Mouse (Mus musculus): ENCODE data around the gene Gab1.

The Gab1 gene

DNA sequence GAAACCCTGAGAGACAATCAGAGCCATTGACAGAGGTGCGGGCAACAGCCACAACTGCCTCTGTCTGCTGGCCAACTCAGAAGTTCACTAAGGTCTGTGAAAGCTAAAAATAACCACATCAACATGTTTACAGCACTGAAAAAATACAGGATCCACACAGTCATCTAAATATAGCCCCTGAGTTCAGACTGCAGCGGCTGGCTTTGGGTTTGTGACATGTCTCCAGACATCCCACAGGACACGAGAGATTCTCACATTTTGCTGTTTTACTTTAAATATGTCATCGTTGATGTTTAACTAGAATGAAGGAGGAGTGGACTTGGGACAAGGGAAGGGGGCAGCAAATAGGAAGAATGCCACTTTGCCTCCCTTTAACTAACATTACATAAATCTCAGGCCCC is 68.7 kb downstream of the Gab1 start:
- DNase-seq (ENCODE audit: low spot score in 2 of 2), result no peak

DNA sequence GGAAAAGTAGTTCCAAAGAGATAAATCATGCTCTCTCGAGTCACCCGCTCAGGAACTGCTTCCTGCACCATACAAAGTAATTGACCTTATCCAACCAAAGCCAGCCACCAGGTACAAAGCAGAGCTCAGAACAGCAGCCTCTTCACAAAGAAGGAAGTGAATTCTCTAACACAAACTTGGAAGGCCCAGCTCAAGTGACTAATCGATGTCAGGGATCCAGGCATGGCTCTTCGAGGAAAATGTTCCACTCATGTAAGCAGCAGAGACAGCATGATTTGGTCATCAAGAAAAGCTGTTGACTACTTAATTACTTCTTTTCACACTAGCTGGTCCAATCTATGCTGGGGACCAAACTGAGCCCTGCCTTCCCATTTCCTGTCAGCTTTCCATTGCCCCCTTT is 69.4 kb downstream of the Gab1 start:
- DNase-seq (ENCODE audit: low spot score in 2 of 2), result no peak

DNA sequence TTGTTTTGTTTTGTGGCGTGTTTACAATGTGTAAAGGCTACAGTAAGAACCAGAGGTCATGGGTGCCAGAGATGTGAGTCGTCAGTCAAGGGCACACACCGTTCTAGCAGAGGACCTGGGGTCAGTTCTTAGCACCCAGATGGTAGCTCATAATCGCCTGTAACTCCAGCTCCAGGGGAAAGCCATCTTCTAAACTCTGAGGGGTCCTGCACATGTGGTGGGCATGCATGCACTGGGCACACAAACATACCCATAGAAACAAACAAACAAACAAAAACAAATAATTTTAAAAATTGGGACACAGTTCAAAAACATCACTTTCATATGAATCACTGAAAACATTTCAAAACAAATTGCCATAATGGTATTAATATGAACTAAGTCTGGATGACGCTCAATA is 69.9 kb downstream of the Gab1 start:
- DNase-seq (ENCODE audit: low spot score in 2 of 2), result no peak

DNA sequence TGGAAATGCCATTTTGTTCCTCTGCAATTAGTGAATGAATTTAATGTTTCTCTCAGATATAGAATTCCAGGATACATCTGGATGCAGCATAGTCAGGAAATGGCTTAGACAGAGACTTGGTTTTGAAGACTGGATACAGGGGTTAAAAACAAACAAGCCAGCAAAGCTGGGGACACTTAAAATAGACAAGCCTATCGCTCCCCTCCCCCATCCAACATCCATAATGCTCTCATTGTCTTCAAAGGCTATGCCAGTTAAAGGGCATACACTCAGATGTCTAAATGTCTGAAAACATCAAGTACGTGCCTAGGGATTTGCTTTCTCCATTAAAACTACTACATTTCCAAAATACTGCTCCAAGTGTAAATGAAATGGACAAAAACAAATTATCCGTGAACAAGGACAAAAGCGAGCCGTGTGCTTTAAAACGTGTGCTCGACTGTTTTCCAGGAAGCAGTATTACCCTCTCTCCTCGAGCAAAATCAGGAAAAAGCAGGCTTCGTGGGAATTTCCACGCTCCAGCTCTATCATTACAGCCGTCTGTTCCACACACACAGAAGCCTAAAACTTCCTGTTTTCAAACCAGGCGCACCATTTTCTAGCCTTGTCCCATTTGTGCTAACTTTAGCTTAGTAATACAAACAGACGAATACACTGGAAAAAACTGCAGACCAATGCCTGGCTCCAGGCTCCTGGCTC is 72.4 kb downstream of the Gab1 start:
- DNase-seq (ENCODE audit: low spot score in 2 of 2), result no peak

DNA sequence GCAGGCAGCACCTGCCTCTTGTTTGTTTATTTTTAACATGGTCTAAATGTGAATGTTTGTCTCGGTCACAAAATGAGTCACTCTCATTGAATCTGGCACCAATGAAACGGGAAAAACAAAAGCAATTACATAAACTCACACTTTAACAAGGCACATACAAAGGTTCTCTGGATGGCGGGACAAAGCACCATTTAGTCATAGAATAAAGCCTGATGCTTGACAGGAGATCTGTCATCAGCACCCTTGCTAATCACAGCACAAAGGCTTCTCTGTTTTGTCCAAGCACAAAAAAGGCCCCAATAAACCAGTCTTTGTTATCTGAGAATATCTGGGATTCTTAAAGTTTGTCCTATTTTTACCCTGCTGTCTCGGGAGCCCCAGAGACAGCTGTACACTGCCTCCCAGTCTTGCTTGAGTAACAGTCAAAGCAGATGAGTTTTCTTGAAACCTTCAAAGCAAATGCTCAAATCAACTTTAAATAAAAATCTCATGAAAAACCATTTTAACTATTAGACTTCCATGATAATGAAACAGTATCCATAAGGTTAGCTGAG is 76.2 kb downstream of the Gab1 start:
- no peak for DNase-seq (ENCODE audit: low spot score in 2 of 2)

DNA sequence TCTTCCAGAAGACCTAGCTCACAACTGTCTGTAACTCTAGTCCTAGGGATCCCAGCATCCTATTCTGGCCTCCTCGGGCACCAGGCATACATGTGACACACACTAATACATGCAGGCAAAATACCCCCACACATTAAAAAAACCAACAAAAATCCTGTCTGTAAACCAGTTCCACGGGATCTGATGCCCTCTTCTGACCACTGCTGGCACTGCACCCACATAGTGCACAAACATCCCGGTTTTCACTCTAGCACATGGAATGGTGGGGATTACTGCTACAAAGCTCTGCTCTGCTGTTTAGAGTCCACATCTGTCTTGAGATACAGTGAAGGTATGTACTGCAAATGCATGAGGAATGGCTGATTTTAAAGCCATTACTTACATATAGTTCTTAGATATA is 81.5 kb downstream of the Gab1 start:
- peak in 1 of 2 experiments; percentile 30 for DNase-seq (ENCODE audit: low spot score in 2 of 2)

DNA sequence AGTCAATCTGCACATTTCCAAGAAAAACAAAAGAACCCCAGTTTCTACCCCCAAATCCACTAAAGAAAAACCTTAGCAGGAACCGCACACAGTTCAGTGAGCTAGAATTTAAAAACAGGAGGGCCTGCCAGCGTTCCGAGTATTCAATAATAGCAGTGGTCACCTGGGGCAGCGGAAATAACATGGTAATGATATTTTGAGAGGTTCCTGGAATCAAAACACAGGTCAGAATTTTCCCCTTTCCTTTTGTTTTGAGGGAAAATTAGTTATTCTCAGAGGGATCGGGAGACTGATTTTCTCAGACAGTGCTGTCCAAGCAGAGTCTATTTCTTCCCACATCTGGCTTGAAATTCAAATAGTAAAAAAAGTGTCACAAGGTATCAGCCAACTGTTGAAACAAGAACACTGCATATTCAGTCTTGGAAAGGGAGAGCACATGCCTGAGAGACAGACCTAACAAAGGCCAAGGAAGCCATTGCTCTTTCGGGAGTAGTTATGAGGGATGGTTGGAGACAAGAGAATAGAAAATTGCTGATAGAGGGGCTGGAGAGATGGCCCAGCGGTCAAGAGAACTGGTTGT is 82.0 kb downstream of the Gab1 start:
- DNase-seq (ENCODE audit: low spot score in 2 of 2), result no peak

DNA sequence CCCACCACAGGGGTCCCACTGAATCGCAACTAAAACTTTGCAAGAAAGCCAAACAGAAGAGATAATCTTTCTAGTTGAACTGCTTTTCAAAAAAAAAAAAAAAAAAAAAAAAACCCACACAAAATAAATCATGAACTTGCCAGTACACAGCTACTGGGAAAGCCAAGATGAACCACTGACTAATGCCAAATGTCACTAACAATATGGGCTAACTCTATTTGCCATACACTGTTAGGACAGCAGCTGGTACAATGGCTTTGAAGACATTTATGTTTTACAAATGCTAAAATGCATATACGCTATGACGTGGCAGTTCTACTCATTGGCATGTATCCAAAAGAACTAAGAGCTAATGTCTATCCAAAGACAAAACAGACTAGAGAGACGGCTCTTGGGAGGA is 84.2 kb downstream of the Gab1 start:
- DNase-seq (ENCODE audit: low spot score in 2 of 2), result no peak

DNA sequence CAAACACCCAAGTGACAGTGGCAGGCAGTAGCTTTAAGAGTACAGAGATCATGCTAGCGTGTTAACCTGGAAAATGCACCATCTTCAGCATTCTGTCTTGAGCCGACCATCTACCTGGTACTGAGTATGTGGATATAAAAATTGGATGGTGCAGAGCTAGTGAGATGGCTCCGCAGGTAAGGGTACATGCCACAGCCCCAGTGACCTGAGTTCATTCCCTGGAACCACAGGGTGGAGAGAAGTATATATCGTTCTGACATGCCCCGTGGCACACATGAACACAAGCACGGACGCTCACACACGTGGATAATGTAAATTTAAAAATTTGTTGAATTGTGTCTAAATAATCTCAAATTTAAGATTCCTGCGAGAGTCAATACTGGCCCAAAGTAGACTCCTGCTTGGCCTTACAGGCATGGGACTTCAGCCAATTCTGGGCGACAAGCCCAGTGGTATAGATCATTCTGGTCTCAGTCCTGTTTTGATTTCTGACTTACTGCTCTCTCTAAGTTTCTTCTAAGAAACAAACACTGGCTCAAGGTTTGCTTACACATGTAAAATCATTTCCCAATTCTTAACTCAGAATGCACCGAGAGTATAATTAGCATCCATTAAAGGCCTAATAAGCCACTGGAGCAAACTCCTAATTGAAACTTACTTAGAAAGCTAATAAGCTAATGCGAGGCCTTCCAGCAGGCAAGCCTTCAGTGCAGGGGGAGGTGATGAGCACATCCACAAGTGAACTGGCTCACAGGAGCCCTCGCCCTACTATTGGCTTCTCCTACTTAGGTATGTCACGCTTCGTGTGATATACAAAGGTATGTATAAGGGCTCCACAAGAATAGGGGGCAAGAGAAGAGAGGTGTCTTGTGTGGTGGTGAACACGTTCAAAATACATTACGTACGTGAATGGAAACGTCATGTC is 85.5 kb downstream of the Gab1 start:
- no peak for DNase-seq (ENCODE audit: low spot score in 2 of 2)

DNA sequence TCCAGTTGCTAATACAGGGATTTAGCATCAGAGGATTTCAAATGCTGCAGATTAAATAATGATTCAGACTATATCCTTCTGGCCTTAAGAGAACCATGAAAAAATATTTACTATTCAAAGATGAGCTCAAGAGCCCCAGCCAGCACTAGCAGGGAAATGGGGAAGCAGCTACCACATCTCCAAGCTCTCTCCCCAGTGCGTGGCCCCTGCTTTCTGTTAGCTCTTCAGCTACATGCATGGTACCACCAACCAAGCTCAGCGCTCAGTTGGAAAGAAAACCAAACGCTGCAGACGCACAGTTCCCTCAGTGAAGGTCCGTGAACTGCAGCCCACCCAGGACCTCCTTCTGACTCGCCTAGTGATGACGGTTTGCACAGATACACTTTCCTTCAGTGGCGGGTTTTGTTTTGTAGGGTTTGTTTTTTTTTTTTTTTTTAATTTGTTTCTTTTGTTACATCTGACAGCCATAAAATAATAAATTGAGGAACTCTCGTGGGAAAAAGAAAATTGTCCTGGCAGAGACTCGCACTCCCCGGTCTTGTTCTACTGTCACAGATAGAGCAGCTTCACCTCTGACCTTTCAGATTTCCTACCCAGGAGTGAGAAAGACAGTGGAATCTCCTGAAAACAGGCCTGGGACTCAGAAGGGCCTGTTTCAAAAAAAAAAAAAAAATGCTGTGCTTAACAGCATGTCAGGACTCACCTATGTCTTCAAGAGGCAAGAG is 86.4 kb downstream of the Gab1 start:
- no peak for DNase-seq (ENCODE audit: low spot score in 2 of 2)

DNA sequence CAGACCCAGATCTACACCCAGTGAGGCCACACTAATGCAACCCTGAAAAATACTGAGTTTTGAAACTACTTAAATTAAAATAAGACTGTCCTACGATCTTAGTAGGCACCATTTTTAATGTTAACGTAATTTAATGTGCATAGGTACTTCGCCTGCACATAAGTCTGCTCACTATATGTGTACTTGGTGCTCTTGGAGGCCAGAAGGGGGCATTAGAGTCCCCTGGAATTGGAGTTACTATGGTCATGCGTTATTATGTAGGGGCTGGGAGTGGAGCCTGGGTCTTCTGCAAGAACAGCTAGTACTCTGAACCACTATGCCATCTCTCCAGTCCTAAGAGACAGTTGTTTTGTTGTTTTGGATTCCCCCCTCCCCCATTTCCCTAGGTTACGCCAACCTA is 88.1 kb downstream of the Gab1 start:
- no peak for DNase-seq (ENCODE audit: low spot score in 2 of 2)

DNA sequence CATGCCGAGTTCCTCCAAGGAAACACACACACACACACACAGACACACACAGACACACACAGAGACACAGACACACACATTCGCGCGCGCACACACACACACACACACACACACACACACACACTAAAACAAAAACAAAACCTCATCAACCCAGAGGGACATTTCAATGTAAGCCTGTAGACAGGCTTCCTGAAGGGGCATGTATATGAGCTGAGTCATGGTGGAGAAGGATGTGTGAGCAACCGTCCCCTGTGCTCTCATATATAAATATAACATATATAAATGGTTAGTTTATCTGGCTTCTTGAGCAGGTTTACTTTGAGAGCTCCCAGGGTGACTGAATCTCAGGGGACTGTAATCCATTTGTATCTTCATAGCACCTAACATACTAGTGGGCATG is 91.0 kb downstream of the Gab1 start:
- DNase-seq (ENCODE audit: low spot score in 2 of 2), result no peak

DNA sequence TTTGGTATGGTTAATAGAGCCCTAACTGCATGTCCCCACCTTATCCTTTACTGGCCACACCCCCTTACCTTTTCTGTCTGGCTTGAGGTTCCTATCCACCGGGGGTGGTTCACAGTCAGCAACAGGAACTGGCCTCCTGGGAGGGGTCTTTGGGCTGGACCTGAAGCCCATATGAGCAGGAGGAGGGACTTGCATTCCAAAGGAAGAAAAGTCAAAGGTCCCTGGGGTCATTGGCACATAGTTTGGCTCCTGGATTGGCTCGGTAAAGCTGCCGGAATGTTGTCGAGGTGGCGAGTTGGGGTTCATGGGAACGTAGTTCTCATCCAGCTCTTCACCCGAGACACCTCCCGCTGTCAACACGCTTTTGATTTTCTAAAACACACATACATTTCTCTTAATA is 95.8 kb downstream of the Gab1 start:
- no peak for DNase-seq (ENCODE audit: low spot score in 2 of 2)

DNA sequence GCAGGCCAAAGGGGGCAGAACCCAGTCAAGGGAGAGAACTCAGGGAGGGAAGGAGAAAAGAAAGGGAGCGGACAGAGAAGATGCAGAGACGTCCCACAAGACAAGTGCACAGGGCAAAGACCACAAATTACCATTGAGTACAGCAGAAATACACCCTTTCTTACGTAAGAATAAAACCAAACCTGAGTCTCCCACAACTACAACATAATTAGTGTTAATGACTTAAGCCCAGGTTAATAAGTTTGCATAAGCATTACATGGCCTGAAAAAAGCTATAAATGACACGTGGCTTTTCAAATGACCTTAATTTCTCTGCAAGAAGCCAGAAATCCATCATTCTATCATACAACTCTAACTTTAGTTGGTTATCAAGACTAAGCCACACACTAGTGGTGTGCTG is 97.0 kb downstream of the Gab1 start:
- DNase-seq (ENCODE audit: low spot score in 2 of 2), result no peak

DNA sequence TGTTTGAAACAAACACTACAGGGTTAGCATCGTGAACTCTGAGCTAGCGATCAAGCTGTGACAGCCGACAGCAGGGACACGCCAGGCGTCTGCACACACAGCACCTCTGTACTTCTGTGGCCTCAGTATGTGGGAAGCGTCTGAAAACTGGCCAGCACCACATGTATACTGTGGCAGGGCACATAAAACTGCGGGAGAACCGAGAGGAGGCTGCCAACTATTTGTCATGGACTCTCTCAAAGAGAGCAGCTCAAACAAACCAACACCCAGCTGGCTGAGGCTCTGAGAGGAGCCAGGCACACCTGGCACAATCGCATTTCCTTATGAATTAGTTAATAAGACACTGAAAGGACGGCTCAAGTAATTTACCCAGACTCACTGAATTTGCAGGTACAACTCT is 99.0 kb downstream of the Gab1 start:
- no peak for DNase-seq (ENCODE audit: low spot score in 2 of 2)

DNA sequence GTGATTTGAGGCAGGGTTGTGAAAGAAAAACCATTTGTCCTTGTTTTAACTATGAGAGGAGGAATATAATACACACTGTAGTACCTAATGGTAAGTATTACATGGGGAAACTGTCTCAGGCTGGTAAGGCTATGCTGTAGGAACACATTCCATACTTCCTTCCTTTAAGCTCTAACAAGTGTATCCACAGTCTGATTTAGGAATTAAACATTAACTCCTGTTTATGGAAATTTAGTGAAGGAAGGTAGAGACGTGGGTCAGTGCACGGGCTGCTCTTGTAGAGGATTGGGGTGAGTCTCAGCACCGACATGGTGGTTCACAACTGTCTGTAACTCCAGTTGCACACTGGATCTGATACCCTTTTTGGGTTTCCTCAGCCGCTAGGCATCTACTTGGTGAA is 100.0 kb downstream of the Gab1 start:
- DNase-seq (ENCODE audit: low spot score in 2 of 2), result no peak

DNA sequence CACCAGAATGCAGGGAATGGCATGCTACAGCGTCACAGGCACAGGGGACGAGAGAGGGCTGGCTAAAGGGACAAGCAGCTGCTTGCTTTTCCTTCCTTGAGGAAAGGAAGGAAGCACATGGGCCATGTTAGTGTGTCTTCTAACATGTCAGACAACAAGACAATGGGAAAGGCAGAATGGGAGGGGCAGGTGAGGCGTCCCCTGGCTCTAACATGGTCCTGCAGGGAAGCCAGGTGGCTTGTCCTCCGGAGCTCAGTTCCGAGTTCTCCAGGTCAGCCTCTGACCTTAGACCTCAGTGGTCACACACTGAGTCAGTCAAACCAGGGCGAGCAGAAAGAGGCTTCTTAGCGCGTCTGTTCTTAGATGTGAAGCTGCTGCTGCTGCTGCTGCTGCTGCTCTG is 103.9 kb downstream of the Gab1 start:
- no peak for DNase-seq (ENCODE audit: low spot score in 2 of 2)

DNA sequence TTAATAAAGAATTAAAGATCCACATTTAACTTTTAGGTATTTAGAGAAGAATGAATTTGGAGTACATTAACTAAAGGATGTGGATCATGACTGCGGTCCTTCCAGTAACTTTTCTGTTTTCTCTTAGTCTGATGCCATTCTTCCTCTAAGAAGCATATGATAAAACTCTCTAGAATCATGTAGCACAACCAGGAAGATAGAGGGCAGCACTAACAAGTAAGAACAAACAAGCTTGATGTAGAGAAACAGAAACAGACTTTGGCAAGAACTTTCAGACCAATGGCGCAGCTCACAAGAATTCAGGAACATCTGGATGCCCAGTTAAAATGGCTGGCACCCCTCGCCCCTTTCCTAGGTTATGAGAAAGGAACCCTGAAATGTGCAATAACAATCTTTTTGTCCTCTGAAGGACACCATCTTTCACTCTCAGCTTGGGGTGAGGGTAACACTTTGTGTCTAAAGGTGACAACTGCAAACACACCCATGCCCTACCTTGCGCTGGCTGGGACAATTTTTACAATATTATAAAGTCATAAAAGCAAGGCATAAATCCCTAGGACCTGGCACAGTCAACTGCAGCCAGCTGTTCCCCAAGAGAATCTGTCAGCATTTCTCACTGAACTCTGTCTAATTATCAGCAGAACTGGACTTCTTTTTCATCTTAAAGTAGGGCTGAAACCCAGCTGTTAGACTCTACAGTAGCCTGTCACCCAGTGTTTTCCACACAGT is 107.4 kb downstream of the Gab1 start:
- no peak for DNase-seq (ENCODE audit: low spot score in 2 of 2)

DNA sequence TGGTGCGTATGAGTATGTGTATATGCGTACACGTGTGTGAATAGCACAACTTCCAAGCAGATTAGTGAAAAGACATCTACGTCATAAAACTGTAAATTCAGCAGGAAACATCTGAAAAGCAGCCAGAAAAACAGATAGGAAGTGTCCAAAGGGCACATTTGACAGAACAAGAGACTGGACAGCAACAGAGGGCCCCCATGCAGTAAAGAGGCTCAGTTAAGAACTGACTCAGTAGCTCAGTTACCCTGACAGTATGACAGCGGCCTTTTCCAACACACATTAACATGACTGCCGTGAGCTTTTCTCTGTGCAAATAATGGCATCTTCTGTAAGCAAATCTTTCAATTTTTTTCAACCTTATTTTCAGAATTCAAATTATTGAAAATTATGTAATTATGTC is 111.9 kb downstream of the Gab1 start:
- no peak for DNase-seq (ENCODE audit: low spot score in 2 of 2)

DNA sequence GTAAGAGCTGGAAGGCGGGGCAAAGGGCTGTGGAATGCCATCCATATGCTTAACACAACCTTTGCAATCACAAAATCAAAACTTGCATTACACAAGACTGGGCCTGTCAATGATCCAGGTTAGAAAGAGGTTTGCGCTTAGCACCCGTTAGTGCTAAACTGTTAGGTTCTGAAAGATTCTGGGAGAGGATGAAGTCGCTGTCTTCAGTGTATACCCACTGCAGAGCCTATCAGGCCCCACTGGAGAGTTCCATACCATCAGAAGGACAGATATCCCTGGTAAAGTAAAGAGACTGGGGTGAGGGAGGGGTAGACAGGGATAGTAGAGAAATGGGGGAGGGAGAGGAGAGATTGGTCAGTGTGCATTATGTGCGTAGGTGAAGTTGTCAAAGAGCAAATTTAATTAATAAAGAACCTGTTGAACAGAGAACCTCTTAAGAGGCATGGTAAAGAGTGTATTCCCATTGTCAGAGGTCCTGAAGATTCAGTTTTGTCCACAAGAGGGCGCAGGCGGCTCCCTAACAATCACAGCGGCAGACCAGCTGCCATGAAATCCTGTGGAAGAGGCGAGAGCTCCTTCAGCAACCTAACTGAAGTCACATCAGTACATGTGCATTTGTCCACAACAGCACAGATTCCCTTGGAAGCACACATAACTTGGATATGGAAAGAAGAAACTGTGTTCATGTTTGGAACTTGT is 127.2 kb downstream of the Gab1 start:
- DNase-seq (ENCODE audit: low spot score in 2 of 2), result peak; percentile 65 to 85

DNA sequence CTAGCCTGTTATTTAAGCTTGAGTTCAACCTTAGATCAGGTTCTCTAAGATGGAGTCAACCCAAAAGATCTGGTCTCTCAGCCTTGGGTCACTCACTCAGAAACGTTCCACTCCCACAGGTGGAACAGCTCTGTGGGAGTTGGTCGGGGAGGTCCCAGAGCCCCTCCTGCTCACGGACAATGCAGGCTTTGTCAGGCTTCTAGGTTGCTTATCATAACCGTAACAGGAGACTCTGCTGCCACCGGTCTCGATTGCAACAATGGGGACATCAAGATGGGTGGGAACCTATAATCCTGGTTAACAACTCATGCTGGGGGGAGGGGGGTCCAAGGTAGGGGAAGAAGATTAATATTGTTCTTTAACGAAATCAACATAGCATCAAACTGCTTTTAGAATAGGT is 127.9 kb downstream of the Gab1 start:
- no peak for DNase-seq (ENCODE audit: low spot score in 2 of 2)

Data from spleen, postnatal 10 days (tissue).